Mouse (Mus musculus): ENCODE measurements at regions not wholly inside any gene's neighbourhood (a gene's known extent, or its start where the extent isn't known, plus 50 kb on each side); places are given as distances from the start of the nearest gene placed in this dataset.

DNA sequence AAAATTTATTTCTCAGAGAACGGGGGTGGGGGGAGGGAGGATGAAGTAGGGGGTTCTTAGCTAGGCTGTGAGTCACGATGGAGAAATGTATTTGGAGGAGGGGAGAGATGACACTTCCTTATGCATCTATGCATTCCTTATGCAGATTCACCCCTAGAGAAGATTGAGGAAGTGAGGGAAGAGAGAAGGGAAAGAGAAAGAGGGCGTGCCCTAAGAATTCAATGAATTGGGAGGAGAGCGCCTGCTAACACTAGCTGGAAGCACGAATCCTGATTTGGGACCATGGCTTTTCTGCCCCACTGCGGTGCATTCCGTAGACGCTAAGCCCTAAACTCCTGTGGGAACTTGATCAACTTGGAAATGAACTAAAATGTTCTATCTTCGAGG is 56.1 kb downstream of the Foxi3 start:
- Histone ChIP-seq H3K79me3 (ENCODE audit: low read depth) (no peaks in the 10 kb centered on the region), H3K36me3 (ENCODE audit: control insufficient read depth, insufficient read depth) (no peaks in the 10 kb centered on the region), H3K79me2 (ENCODE audit: control insufficient read depth, insufficient read depth) (no peaks in the 10 kb centered on the region), H3K4me3 (ENCODE audit: insufficient read depth, poor library complexity, severe bottlenecking) (no peak overlapping the region), H3K27me3 (ENCODE audit: control insufficient read depth, insufficient read depth, insufficient read length) (no peaks in the 10 kb centered on the region), H3ac (ENCODE audit: control insufficient read depth, insufficient read length, low read depth) (no peak overlapping the region)
- TF ChIP-seq MAX (IDR thresholded peaks at IDR 0.05) (no peak), MYOG (IDR thresholded peaks at IDR 0.05; ENCODE audit: control insufficient read depth, extremely low read depth, insufficient read length) (no peak), FOSL1 (IDR thresholded peaks at IDR 0.05; ENCODE audit: insufficient read depth, low read length, poor library complexity, severe bottlenecking) (no peak)

DNA sequence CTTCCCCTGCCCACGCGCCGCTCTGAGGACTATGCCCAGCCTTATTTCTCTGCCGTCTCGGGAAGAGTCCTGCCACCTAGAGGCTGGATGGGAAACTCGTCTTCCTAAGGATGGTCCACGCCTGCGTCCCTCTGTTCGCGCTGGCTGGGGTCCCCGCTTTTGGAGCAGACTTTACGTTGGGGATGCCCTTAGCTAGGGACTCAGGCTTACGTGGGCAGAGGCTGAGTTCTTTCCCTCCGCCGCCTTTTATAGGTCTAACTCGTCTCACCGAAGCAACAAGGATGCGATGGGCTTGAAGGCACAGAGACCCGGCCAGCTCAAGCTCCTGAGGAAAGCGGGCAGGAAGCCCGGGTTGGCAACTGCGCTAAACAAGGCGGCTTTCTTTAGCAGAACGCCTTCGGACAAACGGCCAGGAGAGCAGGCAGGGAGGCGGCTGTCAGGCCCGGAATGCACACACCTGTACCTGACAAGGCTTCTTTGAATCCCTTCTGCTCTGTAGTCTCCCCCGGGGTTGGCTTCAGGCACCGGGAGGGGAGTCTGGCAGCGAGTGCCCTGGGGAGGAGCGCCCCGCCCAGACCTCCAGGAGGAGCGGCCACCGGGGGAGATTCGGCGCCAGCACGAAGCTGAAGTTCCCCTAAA is 56.6 kb downstream of the Foxi3 start:
- H3ac ChIP-seq (ENCODE audit: control insufficient read depth, insufficient read length, low read depth): no peak overlapping the region
- H3K36me3 ChIP-seq (ENCODE audit: control insufficient read depth, insufficient read depth): no peaks in the 10 kb centered on the region
- H3K27me3 ChIP-seq (ENCODE audit: control insufficient read depth, insufficient read depth, insufficient read length): no peaks in the 10 kb centered on the region
- no peaks in the 10 kb centered on the region for H3K79me3 ChIP-seq (ENCODE audit: low read depth)
- no peaks in the 10 kb centered on the region for H3K79me2 ChIP-seq (ENCODE audit: control insufficient read depth, insufficient read depth)
- no peak overlapping the region for H3K4me3 ChIP-seq (ENCODE audit: insufficient read depth, poor library complexity, severe bottlenecking)
- no peak for TF ChIP-seq MYOD1 (IDR thresholded peaks at IDR 0.05; ENCODE audit: control insufficient read depth, insufficient read length, low read depth)

GRCm38 (mm10) chr6:71016388-71016787 is 60.1 kb downstream of the Foxi3 start:
- TF ChIP-seq CEBPB (IDR thresholded peaks at IDR 0.05; ENCODE audit: low read depth) (no peak), FOSL1 (IDR thresholded peaks at IDR 0.05; ENCODE audit: insufficient read depth, low read length, poor library complexity, severe bottlenecking) (no peak), MYOD1 (IDR thresholded peaks at IDR 0.05; ENCODE audit: control insufficient read depth, insufficient read length, low read depth) (no peak), MYOG (IDR thresholded peaks at IDR 0.05; ENCODE audit: control insufficient read depth, extremely low read depth, insufficient read length) (no peak), MAX (IDR thresholded peaks at IDR 0.05) (no peak), USF1 (IDR thresholded peaks at IDR 0.05; ENCODE audit: low read depth) (no peak), CTCF (IDR thresholded peaks at IDR 0.05; ENCODE audit: control insufficient read depth, insufficient read depth, insufficient read length) (no peak)
- no peaks in the 10 kb centered on the region for H3K36me3 ChIP-seq (ENCODE audit: control insufficient read depth, insufficient read depth)

DNA sequence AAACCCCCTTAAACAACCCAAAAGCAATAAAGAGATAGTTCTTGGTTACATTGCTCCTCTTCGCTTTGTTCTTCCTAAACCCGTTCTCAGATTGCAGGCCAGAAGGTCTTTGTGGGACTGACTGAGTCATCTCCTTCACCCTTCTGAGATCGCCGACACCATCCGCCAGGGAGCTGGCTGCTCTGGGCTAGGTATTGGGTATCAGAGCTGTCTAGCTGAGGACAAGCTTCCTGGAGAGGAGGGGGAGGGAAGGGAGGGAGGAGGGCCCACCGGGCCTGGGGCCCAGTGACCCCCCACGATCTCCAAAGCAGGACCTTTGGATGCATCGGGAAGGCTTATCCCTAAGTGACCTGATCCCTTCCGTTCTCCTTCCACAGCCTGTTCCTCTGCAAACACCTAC is 65.0 kb downstream of the Foxi3 start:
- Histone ChIP-seq H3K4me3 (ENCODE audit: insufficient read depth, poor library complexity, severe bottlenecking) (no peak overlapping the region), H3K27me3 (ENCODE audit: control insufficient read depth, insufficient read depth, insufficient read length) (peaks cover 3% of the 10 kb centered on the region), H3ac (ENCODE audit: control insufficient read depth, insufficient read length, low read depth) (no peak overlapping the region), H3K79me2 (ENCODE audit: control insufficient read depth, insufficient read depth) (no peaks in the 10 kb centered on the region), H3K79me3 (ENCODE audit: low read depth) (no peaks in the 10 kb centered on the region), H3K36me3 (ENCODE audit: control insufficient read depth, insufficient read depth) (no peaks in the 10 kb centered on the region)
- TF ChIP-seq MYOD1 (IDR thresholded peaks at IDR 0.05; ENCODE audit: control insufficient read depth, insufficient read length, low read depth) (no peak), USF1 (IDR thresholded peaks at IDR 0.05; ENCODE audit: low read depth) (no peak), FOSL1 (IDR thresholded peaks at IDR 0.05; ENCODE audit: insufficient read depth, low read length, poor library complexity, severe bottlenecking) (no peak), MAX (IDR thresholded peaks at IDR 0.05) (no peak), MYOG (IDR thresholded peaks at IDR 0.05; ENCODE audit: control insufficient read depth, extremely low read depth, insufficient read length) (no peak), CEBPB (IDR thresholded peaks at IDR 0.05; ENCODE audit: low read depth) (no peak), CTCF (IDR thresholded peaks at IDR 0.05; ENCODE audit: control insufficient read depth, insufficient read depth, insufficient read length) (no peak)

More at GRCm38 (mm10) chr6:71016388-71016787, 60.1 kb downstream of the Foxi3 start:
- Histone ChIP-seq H3K27me3 (ENCODE audit: control insufficient read depth, insufficient read depth, insufficient read length) (no peaks in the 10 kb centered on the region), H3K79me3 (ENCODE audit: low read depth) (no peaks in the 10 kb centered on the region), H3K4me3 (ENCODE audit: insufficient read depth, poor library complexity, severe bottlenecking) (no peak overlapping the region), H3ac (ENCODE audit: control insufficient read depth, insufficient read length, low read depth) (no peak overlapping the region), H3K79me2 (ENCODE audit: control insufficient read depth, insufficient read depth) (no peaks in the 10 kb centered on the region)

DNA sequence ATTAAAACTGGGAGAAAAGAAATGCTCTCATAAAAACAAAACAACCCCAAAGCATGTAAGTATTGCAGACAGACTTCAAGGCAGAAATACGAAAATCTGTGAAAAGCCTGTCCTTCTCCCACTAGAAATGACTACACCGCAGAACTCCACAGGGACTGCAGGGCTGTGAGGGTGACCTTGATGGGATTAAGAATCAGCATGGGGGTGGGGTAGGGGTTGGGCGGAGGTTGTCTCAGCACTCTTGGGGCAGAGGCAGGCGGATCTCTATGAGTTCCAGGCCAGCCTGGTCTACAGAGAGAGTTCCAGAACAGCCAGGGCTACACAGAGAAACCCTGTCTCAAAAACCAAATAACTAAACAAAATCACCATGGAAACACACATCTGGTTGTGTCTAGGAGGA is 69.1 kb downstream of the Foxi3 start:
- H3K79me3 ChIP-seq (ENCODE audit: low read depth): no peaks in the 10 kb centered on the region
- H3K36me3 ChIP-seq (ENCODE audit: control insufficient read depth, insufficient read depth): no peaks in the 10 kb centered on the region
- H3K4me3 ChIP-seq (ENCODE audit: insufficient read depth, poor library complexity, severe bottlenecking): no peak overlapping the region
- no peak overlapping the region for H3ac ChIP-seq (ENCODE audit: control insufficient read depth, insufficient read length, low read depth)
- TF ChIP-seq USF1 (IDR thresholded peaks at IDR 0.05; ENCODE audit: low read depth) (no peak), FOSL1 (IDR thresholded peaks at IDR 0.05; ENCODE audit: insufficient read depth, low read length, poor library complexity, severe bottlenecking) (no peak), CEBPB (IDR thresholded peaks at IDR 0.05; ENCODE audit: low read depth) (no peak), CTCF (IDR thresholded peaks at IDR 0.05; ENCODE audit: control insufficient read depth, insufficient read depth, insufficient read length) (no peak), MYOG (IDR thresholded peaks at IDR 0.05; ENCODE audit: control insufficient read depth, extremely low read depth, insufficient read length) (no peak), MAX (IDR thresholded peaks at IDR 0.05) (no peak), MYOD1 (IDR thresholded peaks at IDR 0.05; ENCODE audit: control insufficient read depth, insufficient read length, low read depth) (no peak)
- H3K79me2 ChIP-seq (ENCODE audit: control insufficient read depth, insufficient read depth): no peaks in the 10 kb centered on the region
- H3K27me3 ChIP-seq (ENCODE audit: control insufficient read depth, insufficient read depth, insufficient read length): peaks cover 3% of the 10 kb centered on the region

- no peak overlapping the region for H3ac ChIP-seq (ENCODE audit: control insufficient read depth, insufficient read length, low read depth)
- no peak overlapping the region for H3K4me3 ChIP-seq (ENCODE audit: insufficient read depth, poor library complexity, severe bottlenecking)
- no peaks in the 10 kb centered on the region for H3K79me3 ChIP-seq (ENCODE audit: low read depth)
- H3K79me2 ChIP-seq (ENCODE audit: control insufficient read depth, insufficient read depth): no peaks in the 10 kb centered on the region
- no peaks in the 10 kb centered on the region for H3K27me3 ChIP-seq (ENCODE audit: control insufficient read depth, insufficient read depth, insufficient read length)
- TF ChIP-seq MYOD1 (IDR thresholded peaks at IDR 0.05; ENCODE audit: control insufficient read depth, insufficient read length, low read depth) (no peak), USF1 (IDR thresholded peaks at IDR 0.05; ENCODE audit: low read depth) (no peak), MYOG (IDR thresholded peaks at IDR 0.05; ENCODE audit: control insufficient read depth, extremely low read depth, insufficient read length) (no peak), CTCF (IDR thresholded peaks at IDR 0.05; ENCODE audit: control insufficient read depth, insufficient read depth, insufficient read length) (no peak), FOSL1 (IDR thresholded peaks at IDR 0.05; ENCODE audit: insufficient read depth, low read length, poor library complexity, severe bottlenecking) (no peak), CEBPB (IDR thresholded peaks at IDR 0.05; ENCODE audit: low read depth) (no peak), MAX (IDR thresholded peaks at IDR 0.05) (no peak)
- no peaks in the 10 kb centered on the region for H3K36me3 ChIP-seq (ENCODE audit: control insufficient read depth, insufficient read depth)
Measured at GRCm38 (mm10) chr6:71029663-71030062, 73.3 kb downstream of the Foxi3 start.

All from C2C12 (cell line).